Mouse (Mus musculus) kidney, adult 8-10 months (tissue): ENCODE measurements around the gene Igsf9.

ENCODE experiments used
- DNase-seq, 2 experiments: peaks; one replicate each; pipeline ENCODE4 v3.0.0; 2022

The Igsf9 gene

GRCm38 (mm10) chr1:172481540-172482280 lies at the start of gene Igsf9:
Igsf9 (plus strand) TSS chr1:172481788.
- peak; percentile 86 to 87 for DNase-seq

GRCm38 (mm10) chr1:172431836-172432586 lies 49.6 kb upstream of the Igsf9 start:
- DNase-seq = peak; percentile 45 to 56

DNA sequence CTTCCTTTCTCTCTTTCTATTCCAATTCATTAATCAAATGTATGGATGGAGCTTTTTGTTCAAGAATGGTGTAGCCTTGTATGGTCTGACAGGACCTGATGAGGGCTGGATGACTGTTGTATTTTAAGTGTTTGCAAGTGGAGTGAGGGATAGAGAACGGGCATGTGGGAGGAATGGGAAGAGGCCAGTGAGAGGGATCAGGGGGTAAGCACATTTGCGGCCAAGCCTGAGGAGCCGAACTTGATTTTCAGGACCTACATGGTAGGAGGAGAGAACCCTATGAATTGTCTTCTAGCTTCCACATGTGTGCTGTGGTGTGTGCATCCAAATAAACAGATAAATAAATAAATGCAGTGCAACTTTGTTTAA lies 49.0 kb upstream of the Igsf9 start:
- no peak for DNase-seq

- DNase-seq = no peak
Observed at GRCm38 (mm10) chr1:172433012-172433850, 48.4 kb upstream of the Igsf9 start.

GRCm38 (mm10) chr1:172433851-172434165 lies 47.8 kb upstream of the Igsf9 start:
- no peak for DNase-seq

DNA sequence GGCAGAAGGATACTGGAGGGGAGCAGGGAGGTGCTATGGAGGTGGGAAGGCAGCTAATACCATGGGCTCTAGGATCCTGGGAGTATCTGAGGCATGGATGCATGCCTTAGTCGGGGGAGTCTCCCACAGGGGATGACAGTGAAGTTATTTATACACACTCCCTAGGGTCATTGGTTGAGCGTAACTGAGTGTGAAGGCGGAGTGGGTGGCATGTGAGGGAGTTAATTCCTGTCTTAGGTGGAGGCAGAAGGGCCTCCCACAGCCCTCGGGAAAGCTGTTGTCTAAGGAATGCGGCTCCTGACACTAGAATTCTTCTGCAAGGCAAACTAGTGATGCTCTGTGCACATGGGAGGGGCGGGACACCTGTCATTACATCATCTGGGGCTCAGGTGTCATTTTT lies 44.8 kb upstream of the Igsf9 start:
- DNase-seq = no peak

- DNase-seq = no peak
Observed at GRCm38 (mm10) chr1:172438621-172439020, 43.0 kb upstream of the Igsf9 start.

- DNase-seq = no peak
Observed at GRCm38 (mm10) chr1:172440521-172440920, 41.1 kb upstream of the Igsf9 start.

DNA sequence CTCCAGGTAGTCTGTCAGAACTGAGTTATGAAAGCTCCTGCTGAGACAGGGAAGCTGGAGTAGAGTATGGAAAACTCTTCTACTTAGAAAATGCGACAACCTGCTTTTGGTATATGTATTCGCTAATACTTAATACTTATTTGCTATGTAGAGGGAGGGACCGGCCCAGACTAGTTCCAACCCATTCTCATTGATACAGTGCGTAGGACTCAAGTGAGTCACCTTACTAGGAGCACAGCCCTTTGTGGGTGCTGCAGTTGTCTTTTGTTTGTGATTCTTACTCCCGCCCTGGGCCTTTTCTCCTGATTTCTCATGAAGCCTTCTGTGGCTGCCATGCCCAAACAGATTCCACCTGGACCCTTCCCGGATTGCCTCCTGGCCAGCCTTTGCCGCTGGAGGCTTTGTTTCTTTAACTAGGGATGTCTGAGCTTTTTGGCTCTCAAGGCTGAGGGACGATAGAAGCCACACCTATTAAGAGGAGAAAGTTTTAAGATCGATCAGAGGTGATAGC lies 39.6 kb upstream of the Igsf9 start:
- DNase-seq = no peak

- DNase-seq = no peak
Observed at GRCm38 (mm10) chr1:172450226-172450625, 31.4 kb upstream of the Igsf9 start.

DNA sequence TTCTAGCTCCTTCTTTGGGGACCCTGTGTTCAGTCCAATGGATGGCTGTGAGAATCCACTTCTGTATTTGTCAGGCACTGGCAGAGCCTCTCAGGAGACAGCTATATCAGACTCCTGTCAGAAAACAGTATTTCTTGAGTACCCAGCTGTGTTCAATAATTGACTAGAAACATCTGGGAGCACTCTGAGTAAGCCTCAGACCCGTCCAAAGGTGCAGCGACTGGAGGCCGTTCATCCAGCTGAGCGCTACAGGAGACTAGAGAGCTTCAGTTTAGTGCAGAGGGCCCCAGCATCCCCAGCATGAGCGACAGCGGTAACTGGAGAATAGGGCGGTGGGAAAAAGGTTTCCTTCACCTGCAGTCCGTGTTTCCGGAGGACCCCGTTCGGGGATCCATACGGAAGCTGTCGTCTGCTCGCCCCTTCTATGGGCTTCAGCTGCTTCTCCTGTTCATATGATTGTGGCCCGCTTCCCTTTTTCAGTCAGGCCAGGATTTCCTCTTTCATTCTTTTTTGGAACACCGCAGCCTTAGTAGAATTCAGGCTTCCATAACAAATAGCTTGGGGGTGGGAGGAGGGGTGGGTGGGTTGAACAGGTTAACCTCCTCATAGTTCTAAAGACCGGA lies 30.6 kb upstream of the Igsf9 start:
- DNase-seq = peak in 1 of 2 experiments; percentile 19

DNA sequence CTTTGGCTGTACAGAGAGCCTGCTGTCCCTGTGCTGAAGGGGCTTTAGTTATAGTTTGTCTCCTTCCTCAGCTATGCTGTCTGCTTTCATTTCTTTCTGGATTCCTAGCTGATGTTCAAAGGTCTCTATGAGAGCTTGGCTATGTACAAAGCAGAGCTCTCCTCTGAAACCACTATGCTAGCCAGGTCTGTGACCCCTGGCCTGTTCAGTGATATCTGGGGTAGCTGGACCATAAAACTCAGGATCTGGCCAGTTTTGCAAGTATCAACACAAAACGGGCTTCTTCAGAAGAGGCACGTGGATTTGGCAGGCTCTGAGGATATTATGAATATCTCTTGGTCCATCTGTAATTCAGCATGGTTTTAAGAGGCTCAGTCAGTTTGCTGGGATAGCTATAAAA lies 28.7 kb upstream of the Igsf9 start:
- peak; percentile 28 to 63 for DNase-seq

DNA sequence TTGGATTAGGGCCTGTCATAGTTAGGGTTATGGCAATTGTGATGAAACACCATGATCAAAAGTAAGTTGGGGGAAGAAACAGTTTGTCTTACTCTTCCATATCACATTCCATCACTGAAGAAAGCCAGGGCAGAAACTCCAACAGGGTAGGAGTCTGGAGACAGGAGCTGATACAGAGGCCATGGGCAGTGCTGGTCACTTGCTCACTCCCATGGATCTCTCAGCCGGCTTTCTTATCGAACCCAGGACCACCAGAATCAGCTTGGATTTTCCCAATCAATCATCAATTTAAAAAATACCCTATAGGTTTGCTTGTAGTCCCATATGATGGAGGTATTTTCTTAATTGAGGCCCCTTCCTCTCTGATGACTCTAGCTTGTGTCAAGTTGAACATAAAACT lies 27.8 kb upstream of the Igsf9 start:
- no peak for DNase-seq

DNA sequence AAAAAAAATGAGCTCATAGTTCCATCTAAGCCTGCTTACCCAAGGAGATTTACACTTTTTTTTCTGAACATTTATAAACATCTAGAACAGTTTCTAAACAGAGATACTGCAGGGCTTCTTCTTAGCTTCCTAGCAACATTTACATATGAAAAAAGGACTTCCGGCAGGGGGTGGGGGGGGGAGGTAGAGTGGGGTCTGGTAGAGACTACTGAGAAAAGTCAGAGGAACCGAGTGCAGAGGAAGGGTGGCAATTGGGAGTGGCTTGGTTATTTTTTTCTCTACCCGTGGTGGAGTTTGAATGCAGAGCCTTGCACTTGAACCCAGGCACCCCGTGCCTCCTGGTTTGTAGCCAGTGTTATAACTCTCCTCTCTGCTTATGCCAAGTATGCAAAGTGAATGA lies 26.2 kb upstream of the Igsf9 start:
- no peak for DNase-seq

DNA sequence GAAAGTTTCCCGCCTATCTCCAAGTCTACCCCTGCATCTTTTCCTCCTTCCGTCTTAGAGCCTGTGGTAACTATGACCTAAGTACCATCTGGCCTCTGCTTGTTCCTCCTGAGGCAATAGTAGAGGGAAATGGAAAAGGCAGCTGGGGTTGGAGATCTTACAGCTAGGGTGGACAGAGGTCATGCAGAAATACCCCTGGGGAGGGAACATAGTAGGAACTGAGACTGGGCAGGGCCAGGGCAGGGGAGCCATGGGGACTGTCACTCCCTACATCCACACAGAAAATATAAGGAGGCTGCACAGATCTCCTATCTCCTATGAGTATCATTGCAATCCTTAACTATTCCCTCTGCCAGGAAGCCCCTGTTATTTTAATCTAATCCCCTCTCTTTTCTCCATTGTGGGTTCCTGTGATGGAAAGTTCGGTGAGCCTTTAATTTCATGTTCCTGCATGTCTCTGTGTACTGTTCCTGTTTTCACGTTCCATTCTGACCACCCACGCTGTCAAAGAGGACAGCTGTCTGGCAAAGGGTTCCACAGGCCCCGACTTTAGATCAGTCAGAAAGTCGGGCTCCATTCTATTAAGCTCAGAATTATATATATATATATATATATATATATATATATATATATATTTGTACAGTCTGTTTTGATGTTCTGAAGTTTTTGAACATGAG lies 25.4 kb upstream of the Igsf9 start:
- DNase-seq = no peak

DNA sequence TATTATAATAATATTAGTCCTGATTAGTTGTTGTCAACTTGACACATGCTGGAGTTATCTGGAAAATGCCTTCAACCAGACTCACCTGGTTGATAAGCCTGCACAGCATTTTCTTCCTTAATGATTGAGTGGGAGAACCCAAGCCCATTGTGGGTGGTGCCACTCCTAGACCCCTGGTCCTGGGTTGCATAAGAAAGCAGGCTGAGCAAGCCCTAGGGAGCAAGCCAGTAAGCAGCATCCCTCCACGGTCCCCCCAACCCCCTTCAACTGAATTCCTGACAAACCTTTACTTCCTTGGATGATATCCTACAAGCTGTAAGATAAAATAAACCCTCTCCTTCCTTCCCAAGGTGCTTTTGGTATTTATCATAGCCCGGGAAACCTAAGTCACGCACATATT lies 24.4 kb upstream of the Igsf9 start:
- no peak for DNase-seq

DNA sequence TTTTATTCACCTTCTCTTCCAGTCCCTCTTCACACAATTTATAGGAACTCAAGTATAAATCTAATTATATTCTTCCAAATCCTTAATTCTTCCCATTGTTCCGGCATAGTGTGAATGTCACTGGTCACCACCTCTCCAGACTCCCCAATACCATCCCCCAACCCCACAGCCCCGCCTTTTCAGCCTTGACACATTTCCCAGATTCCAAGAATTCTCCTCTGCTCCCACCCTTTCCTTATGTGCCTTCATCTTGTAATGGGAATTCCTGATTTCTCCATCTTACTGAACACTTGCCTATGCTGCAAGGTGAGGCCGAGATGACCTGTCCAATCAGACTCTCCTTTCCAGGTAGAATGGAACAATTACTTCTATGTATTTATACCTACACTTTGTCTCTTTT lies 23.5 kb upstream of the Igsf9 start:
- DNase-seq = no peak

DNA sequence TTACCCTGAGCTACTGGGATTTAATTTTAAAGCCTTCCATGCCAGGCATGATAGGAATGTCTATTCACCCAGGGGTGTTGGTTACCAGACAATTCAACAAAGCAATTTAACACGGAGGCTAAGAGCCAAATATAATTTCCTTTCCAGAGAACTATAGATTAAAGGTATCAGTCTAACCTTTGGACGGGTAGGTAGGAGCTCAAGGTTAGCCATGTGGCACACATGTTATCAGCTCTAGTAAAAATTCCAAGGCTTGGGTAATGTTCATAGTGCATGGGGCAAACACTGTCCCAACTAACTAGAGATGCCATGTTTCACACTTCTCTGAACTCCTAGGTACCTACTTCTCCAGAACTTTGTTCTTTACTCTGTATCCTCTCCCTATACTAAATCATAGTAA lies 20.0 kb upstream of the Igsf9 start:
- DNase-seq = no peak

- DNase-seq = no peak
Observed at GRCm38 (mm10) chr1:172462534-172462933, 19.1 kb upstream of the Igsf9 start.

DNA sequence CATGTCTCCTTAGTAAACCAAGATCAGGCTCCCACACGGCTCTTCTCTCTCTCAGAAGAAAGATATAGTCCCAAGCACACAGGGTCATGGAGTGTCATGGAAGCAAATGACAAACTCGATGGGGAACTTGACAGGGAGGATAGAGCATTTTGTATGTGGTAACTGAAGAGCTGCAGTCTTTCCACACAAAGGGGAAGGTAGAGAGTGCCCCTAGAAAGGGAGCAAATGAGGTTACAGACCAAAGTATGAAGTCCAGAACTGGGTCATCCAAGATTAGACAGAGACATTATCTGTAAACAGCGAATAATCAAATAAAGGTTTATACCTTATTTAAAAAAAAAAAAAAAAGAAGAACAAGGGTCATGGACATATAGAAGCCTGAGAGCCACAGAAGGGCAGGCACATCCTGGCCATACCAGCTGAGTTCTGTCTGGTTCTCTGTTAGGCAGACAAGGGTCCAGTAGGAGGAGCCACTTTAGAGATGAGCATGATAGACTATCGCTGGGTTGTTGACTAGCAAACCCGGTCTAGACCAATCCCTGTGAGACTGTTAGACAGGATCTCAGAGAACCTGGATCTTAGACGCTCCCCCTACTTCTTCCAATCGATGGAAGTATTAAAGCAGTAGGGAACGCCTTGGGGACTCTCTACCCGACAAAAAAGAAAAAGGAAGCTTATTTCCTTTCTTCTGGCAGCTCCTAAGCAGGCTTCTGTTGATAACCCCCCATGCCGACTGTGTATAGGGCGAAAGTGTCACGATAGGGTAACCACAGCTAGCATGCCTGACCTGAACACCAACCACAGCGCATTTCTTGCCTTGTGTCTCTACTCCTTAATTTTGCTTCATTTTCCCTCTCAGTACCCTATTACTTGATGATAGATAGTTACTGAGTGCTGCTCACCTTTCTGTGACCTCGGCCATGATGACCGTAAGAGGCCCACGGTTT lies 17.9 kb upstream of the Igsf9 start:
- DNase-seq = no peak

DNA sequence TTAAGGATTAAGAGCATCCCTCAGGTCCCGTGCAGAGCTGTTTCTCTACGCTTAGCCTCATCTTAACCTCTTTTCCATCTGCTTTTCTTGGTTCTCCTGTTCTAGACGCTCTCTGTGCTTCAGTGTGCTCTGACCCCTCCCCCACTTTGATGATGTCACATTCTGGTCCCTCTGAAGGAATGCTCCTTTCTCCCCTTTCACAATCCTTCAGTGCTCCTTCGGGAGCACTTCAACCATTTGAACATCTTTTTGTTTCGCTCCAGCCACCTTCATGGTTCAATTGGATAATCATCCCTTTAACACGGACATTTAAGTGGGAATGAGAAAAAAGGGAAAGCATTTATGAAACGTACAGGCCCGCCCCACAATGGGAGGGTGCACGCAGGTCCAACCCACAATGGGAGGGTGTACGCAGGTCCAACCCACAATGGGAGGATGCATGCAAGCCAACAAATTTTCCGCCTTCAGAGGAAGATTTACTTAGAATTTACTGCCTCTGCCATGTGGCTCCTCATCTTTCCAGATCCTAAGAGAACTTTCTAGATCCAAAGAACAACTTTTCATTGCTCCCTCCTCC lies 13.2 kb upstream of the Igsf9 start:
- DNase-seq = no peak
